Mouse (Mus musculus) thymus, adult 2 months (tissue): Measurements from ENCODE around the gene Nrarp.

Experiments
- CTCF ChIP-seq: fragments of 200-500 bp; IDR thresholded peaks from 2 replicates; pipeline ENCODE4 v1.5.1; 2012; ENCODE audit warnings: mild to moderate bottlenecking, control low read depth, low read length, moderate library complexity, borderline replicate concordance; ENCODE audit not compliant: control insufficient read depth, poor library complexity, insufficient read depth; ENCODE audit errors: extremely low read depth
- POLR2A ChIP-seq: fragments of 200-500 bp; IDR thresholded peaks from 2 replicates; pipeline ENCODE4 v1.6.1; 2012; ENCODE audit warnings: mild to moderate bottlenecking, low read length, control low read depth, moderate library complexity; ENCODE audit not compliant: control insufficient read depth, poor library complexity, insufficient read depth; ENCODE audit errors: extremely low read depth

DNA sequence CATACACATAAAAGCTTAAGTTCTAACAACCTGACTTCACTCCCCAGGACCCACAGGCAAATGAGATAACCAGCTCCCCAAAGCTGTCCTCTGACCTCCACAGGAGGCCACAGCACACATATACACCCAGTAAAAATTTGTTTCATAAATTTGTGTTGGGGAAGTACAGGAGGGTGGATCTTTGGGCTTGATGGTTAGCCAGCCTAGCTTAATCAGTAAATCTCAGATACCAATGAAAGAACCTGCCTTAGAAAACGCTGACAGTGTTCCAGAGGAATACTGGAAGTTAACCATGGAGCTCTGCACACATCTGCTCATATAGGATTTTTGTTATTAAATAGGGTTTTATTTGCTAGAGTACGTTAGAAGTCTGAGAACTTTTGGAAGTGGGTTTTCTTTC is 37.1 kb downstream of the Nrarp start:
- TF ChIP-seq CTCF (no peak), POLR2A (no peak)
